Mouse (Mus musculus) midbrain, embryonic 10.5 days (tissue): Measurements from ENCODE around the gene Hist2h2be. TPM values are rescaled to one million over a fixed set of nuclear protein-coding genes. Genes with fewer than 3 reads are reported as not detected.
"Not testable (repeated sequence)": the region's sequence is repeated elsewhere in the genome, so short reads cannot be mapped to it uniquely, and the experiment has no call there.

Experiments used
- DNase-seq: peaks from one replicate; pipeline ENCODE4 v3.0.0-alpha.2; 2017; ENCODE audit warnings: low spot score
- H3K27ac ChIP-seq: fragments of 300-500 bp; sonication (generic); replicated peaks from 2 replicates; pipeline ENCODE4 v1.5.1; 2016; ENCODE audit warnings: mild to moderate bottlenecking
- H3K27me3 ChIP-seq: fragments of 300-500 bp; sonication (generic); 2 replicates; pipeline ENCODE4 v1.6.1; 2016; ENCODE audit warnings: low read depth, mild to moderate bottlenecking; ENCODE audit not compliant: poor library complexity, severe bottlenecking
- H3K36me3 ChIP-seq: fragments of 300-500 bp; sonication (generic); 2 replicates; pipeline ENCODE4 v1.6.1; 2016; ENCODE audit warnings: mild to moderate bottlenecking, moderate library complexity
- H3K4me1 ChIP-seq: fragments of 300-500 bp; sonication (generic); 2 replicates; pipeline ENCODE4 v1.6.1; 2016
- H3K4me3 ChIP-seq: fragments of 300-500 bp; sonication (generic); 2 replicates; pipeline ENCODE4 v1.5.1; 2016; ENCODE audit warnings: mild to moderate bottlenecking, moderate library complexity
- H3K9me3 ChIP-seq: fragments of 300-500 bp; sonication (generic); replicated peaks from 2 replicates; pipeline ENCODE4 v1.6.1; 2016; ENCODE audit warnings: mild to moderate bottlenecking
- whole genome bisulfite sequencing: fragments of 180-500 bp; shearing (Covaris S2); methylation state at CpG from one replicate; pipeline ENCODE4 v1.1.7; 2016; 5-methylcytosine and 5-hydroxymethylcytosine counted together
- polyA plus RNA-seq: library from polyadenylated mRNA; unstranded; fragments of >200 nt; fragmentation: Nextera tagmentation; extraction: Ambion mirVana; gene quantifications from 2 replicates; pipeline ENCODE4 v1.2.1, GENCODE M21; 2016

Gene Hist2h2be
- 11.5 and 11.9 TPM in 2 replicates for polyA plus RNA-seq

- Histone ChIP-seq H3K4me3 (peak within 1 kb of the TSS; percentile 64), H3K36me3 (no peaks in the 10 kb centered on the region), H3K27ac (peak within 1 kb of the TSS; percentile 97), H3K4me1 (peaks cover 65% of the 10 kb centered on the region), H3K27me3 (no peaks in the 10 kb centered on the region), H3K9me3 (no peaks in the 10 kb centered on the region)
- WGBS: under 1% methylated on average over 43 of the region's 43 CpGs
- peak; percentile 83 for DNase-seq
Observed at GRCm38 (mm10) chr3:96220765-96221639, at the start of gene Hist2h2be, which contains the start of gene Hist2h2ac. Hist2h2be (plus strand) TSS chr3:96221119. Hist2h2ac (minus strand) TSS chr3:96220880.

- Histone ChIP-seq H3K27ac (peak overlapping the region; percentile 95), H3K4me3 (peak overlapping the region; percentile 92), H3K4me1 (peaks cover 42% of the 10 kb centered on the region), H3K9me3 (no peaks in the 10 kb centered on the region), H3K36me3 (peaks cover 36% of the 10 kb centered on the region), H3K27me3 (no peaks in the 10 kb centered on the region)
- DNase-seq: no peak
- WGBS: 27% methylated on average over 18 of the region's 18 CpGs
Observed at GRCm38 (mm10) chr3:96171583-96172196, 49.2 kb upstream of the Hist2h2be start.

DNA sequence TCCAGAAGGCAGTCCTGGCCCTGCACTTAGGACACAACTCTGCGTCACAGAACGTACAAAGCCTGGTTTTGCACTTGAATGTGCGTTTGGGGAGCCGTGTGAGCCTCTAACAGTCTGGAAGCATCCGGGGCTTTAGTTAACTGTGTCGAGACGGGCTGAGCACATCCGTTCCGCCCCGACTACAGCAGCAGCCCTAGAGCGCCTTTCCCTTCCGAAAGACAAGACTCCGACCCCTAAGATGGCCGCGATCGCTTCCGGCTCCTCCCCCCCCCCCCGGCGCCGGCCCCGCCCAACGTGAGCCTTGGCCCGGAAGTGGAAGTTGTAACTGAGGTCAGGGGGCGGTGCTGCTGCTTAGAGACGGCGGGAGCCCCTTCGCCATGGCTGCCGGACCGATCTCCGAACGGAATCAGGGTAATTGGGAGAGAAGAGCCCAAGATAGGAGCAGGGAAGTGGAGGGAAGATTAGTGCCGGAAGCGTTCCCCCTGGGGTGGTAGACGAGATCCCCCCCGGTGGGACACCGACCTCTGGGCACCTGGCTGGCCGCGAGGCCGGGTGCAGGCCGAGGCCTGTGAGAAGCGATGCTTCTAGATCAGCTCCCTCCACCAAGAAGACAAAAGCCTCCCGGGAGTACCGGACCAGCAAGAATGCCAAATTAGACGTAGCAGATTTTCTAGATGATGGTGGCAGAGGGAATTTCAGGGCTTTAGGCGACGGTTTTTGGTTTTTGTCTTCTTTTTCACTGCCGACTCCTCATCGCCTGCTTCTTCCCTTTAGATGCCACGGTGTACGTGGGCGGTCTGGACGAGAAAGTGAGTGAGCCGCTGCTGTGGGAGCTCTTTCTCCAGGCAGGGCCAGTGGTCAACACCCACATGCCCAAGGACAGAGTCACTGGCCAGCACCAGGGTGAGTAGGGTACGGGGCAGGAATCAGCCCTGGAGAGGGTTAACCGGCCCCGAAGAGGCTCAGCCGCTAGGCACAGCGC lies 48.4 kb upstream of the Hist2h2be start, which contains the start of gene Sf3b4:
Sf3b4 (plus strand) TSS at position 136 of the 982 bp plus-strand sequence.
- peak within 1 kb of the TSS; percentile 92 for H3K4me3 ChIP-seq
- no peaks in the 10 kb centered on the region for H3K27me3 ChIP-seq
- H3K4me1 ChIP-seq: peaks cover 42% of the 10 kb centered on the region
- peak; percentile 96 for DNase-seq
- H3K9me3 ChIP-seq: no peaks in the 10 kb centered on the region
- peaks cover 42% of the 10 kb centered on the region for H3K36me3 ChIP-seq
- H3K27ac ChIP-seq: peak within 1 kb of the TSS; percentile 95
- under 1% methylated on average over 58 of the region's 58 CpGs for WGBS

- no peaks in the 10 kb centered on the region for H3K9me3 ChIP-seq
- 40% methylated on average over 7 of the region's 7 CpGs for WGBS
- H3K4me3 ChIP-seq: peak overlapping the region; percentile 92
- H3K36me3 ChIP-seq: peaks cover 49% of the 10 kb centered on the region
- peaks cover 42% of the 10 kb centered on the region for H3K4me1 ChIP-seq
- peak overlapping the region; percentile 95 for H3K27ac ChIP-seq
- no peak for DNase-seq
- no peaks in the 10 kb centered on the region for H3K27me3 ChIP-seq
Observed at GRCm38 (mm10) chr3:96173185-96173584, 47.7 kb upstream of the Hist2h2be start.

DNA sequence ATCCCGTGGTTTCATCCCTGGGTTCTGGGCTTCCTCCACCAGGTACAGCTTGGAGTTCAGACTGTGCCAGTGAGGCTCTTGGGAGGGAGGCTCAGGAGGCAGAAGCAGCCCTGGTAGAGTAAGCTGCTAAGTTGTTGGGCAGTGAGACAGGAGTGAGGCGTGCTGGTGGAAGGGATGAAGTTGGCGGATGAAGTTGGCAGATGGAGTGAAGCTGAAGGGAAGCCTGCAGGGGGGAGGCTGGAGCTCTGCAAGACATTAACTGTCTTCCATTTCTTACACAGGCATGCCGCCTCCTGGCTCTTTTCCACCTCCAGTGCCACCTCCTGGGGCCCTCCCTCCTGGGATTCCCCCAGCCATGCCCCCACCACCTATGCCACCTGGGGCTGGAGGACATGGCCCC lies 46.9 kb upstream of the Hist2h2be start:
- WGBS: 90% methylated on average over 4 of the region's 4 CpGs
- H3K4me3 ChIP-seq: peak overlapping the region; percentile 92

GRCm38 (mm10) chr3:96175251-96175650 lies 45.7 kb upstream of the Hist2h2be start:
- WGBS: 96% methylated on average over 6 of the region's 6 CpGs
- H3K9me3 ChIP-seq: no peaks in the 10 kb centered on the region

More for the DNA sequence above, 46.9 kb upstream of the Hist2h2be start:
- peaks cover 58% of the 10 kb centered on the region for H3K36me3 ChIP-seq
- peaks cover 39% of the 10 kb centered on the region for H3K4me1 ChIP-seq
- not testable (repeated sequence) for H3K27me3 ChIP-seq, H3K9me3 ChIP-seq, DNase-seq, H3K27ac ChIP-seq

GRCm38 (mm10) chr3:96178427-96178826 lies 42.5 kb upstream of the Hist2h2be start:
- Histone ChIP-seq H3K4me1 (peaks cover 50% of the 10 kb centered on the region), H3K27ac (no peak overlapping the region), H3K4me3 (no peak overlapping the region), H3K36me3 (peaks cover 56% of the 10 kb centered on the region), H3K27me3 (no peaks in the 10 kb centered on the region), H3K9me3 (no peaks in the 10 kb centered on the region)
- WGBS: 92% methylated on average over 4 of the region's 4 CpGs
- DNase-seq: no peak

More at GRCm38 (mm10) chr3:96175251-96175650, 45.7 kb upstream of the Hist2h2be start:
- H3K4me1 ChIP-seq: peaks cover 41% of the 10 kb centered on the region
- DNase-seq: no peak
- H3K27me3 ChIP-seq: no peaks in the 10 kb centered on the region
- H3K4me3 ChIP-seq: 0 out of 2 replicates have a peak overlapping the region, but pooled peaks have one; percentile 7
- H3K27ac ChIP-seq: no peak overlapping the region
- peaks cover 59% of the 10 kb centered on the region for H3K36me3 ChIP-seq

DNA sequence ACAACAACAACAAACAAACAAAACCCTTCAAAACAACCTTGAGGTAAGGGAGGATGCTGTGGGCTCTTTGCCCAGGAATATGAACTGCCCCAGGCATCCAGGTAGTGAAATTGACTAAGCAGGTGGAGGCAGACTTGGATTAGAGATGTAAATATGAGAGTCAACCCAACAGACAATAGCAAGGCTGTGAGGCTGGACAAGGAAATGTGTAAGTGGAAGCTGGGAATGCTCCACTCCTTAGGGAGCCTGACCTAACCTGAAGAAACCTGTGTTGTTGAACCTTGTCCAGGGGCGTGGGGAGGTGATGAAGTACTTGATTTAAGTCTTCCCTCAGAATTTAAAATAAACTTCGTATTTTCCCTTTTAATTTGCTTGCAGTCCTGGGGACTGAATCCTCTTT lies 42.0 kb upstream of the Hist2h2be start:
- no peak overlapping the region for H3K27ac ChIP-seq
- H3K9me3 ChIP-seq: no peaks in the 10 kb centered on the region
- no peak for DNase-seq
- H3K36me3 ChIP-seq: peaks cover 52% of the 10 kb centered on the region
- no peak overlapping the region for H3K4me3 ChIP-seq
- peaks cover 46% of the 10 kb centered on the region for H3K4me1 ChIP-seq
- 76% methylated on average over 2 of the region's 2 CpGs for WGBS
- H3K27me3 ChIP-seq: no peaks in the 10 kb centered on the region

- no peak overlapping the region for H3K4me3 ChIP-seq
- no peaks in the 10 kb centered on the region for H3K27me3 ChIP-seq
- peaks cover 46% of the 10 kb centered on the region for H3K36me3 ChIP-seq
- no peak overlapping the region for H3K27ac ChIP-seq
- no peaks in the 10 kb centered on the region for H3K9me3 ChIP-seq
- H3K4me1 ChIP-seq: peaks cover 39% of the 10 kb centered on the region
- 67% methylated on average over 4 of the region's 4 CpGs for WGBS
- no peak for DNase-seq
Observed at GRCm38 (mm10) chr3:96179531-96179930, 41.4 kb upstream of the Hist2h2be start.

DNA sequence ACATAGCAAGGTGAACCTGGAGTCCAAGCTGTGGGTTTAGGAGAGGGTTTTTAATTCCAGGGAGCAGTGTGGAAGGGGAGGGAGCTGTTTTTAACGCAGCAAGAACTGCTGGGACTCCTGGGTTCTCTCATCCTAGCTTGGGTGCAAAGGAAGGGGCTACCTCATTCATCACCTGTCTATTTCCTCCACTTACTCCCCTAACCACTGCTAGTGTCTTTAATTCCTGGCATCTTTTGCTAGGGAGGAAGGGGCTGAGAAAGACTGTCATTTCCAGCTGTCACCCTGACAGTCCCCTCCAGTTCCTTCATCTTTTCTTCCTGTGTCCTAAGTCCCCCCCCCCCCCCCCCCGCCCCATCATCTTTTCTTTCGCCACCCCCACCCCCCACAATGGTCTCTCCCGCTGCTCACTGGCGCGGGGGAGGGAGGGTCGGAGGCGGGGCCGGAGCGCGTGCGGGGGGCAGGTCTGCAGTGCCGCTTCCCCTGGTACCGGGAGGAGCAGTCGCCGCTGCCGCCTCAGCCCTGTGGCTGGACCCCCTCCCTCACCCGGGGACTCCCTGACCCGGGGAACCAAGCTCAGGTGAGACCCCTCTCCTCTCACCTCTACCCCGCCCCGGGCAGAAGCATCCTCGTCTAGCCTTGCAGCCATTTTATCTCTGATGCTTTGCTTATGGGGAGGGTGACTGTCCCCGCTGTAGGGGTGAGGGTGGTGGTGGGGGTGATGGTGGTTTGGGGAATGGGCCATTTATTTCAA lies 40.0 kb upstream of the Hist2h2be start, which contains the start of gene Sv2a:
Sv2a (plus strand) TSS at position 425 of the 751 bp plus-strand sequence.
- Histone ChIP-seq H3K9me3 (no peaks in the 10 kb centered on the region), H3K4me1 (peaks cover 37% of the 10 kb centered on the region), H3K36me3 (peaks cover 36% of the 10 kb centered on the region), H3K4me3 (peak within 1 kb of the TSS; percentile 63), H3K27me3 (no peaks in the 10 kb centered on the region), H3K27ac (peak within 1 kb of the TSS; percentile 82)
- peak; percentile 49 for DNase-seq
- WGBS: 1% methylated on average over 19 of the region's 23 CpGs

- no peak for DNase-seq
- H3K27me3 ChIP-seq: no peaks in the 10 kb centered on the region
- peak overlapping the region; percentile 82 for H3K27ac ChIP-seq
- H3K4me3 ChIP-seq: peak overlapping the region; percentile 63
- H3K4me1 ChIP-seq: peaks cover 37% of the 10 kb centered on the region
- WGBS: 40% methylated on average over 12 of the region's 12 CpGs
- H3K9me3 ChIP-seq: no peaks in the 10 kb centered on the region
- peaks cover 28% of the 10 kb centered on the region for H3K36me3 ChIP-seq
Observed at GRCm38 (mm10) chr3:96181510-96182381, 39.2 kb upstream of the Hist2h2be start.
